Mouse (Mus musculus): ENCODE measurements around the gene Esyt3. TPM values are rescaled to one million over a fixed set of nuclear protein-coding genes. Genes with fewer than 3 reads are reported as not detected.

The Esyt3 gene
- 0.01 TPM for polyA plus RNA-seq (2012; fragmentation: generic; extraction: Trizol)

DNA sequence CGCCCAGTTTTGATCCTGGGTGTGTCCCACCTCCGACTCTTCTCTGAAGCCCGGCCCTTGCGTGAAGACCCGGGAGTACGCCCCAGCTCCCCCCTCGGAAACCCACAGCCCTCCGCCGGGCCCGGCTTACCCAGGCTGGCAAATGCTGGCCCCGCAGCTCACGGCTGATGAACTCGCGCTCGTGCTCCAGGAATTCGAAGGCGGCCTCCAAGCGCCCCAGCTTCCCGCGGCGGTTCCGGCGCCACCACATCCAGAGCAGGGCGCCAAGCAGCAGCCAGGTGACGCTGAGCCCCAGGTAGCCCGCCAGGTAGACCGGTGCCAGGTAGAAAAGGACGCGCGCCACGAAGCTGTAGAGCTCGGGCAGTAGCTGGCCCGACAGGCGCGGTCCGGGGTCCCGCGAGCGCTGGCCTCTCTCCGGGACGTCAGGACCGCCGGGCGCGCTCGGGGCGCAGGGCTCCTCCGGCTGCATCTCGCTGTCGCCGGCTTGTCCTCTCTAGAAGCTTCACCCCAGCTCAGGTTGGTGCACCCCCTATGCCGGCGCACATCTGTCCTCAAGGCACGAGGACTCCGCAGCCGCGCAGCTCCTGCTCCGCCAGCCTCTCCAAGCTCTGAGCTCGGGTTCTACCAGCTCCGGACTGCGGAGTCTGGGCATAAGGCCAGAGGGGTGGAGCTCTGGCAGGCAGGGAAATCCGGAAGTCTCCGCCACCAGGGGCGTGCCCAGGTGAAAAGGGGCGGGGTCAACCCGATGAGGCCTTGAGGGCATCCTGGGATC, at the start of gene Esyt3:
Gene Esyt3, minus strand, starts transcription at position 637 of the 772 bp plus-strand sequence.
- TF ChIP-seq MYOD1 (IDR thresholded peaks at IDR 0.05; ENCODE audit: control insufficient read depth in 1 of 3, insufficient read length in 2 of 3, low read depth in 2 of 3) (no peak), MYOG (IDR thresholded peaks at IDR 0.05; ENCODE audit: control insufficient read depth in 1 of 3, insufficient read depth in 1 of 3, insufficient read length in 2 of 3, low read depth in 2 of 3) (no peak), USF1 (IDR thresholded peaks at IDR 0.05; ENCODE audit: low read depth) (no peak), REST (IDR thresholded peaks at IDR 0.05; ENCODE audit: insufficient read depth, insufficient read length) (no peak), E2F4 (IDR thresholded peaks at IDR 0.05; ENCODE audit: insufficient read depth) (no peak), POLR2AphosphoS2 (IDR thresholded peaks at IDR 0.05; ENCODE audit: insufficient read length, low read depth) (no peak), TCF3 (IDR thresholded peaks at IDR 0.05; ENCODE audit: insufficient read length, low read depth) (no peak), CEBPB (IDR thresholded peaks at IDR 0.05; ENCODE audit: insufficient read depth, poor library complexity, severe bottlenecking) (no peak), TCF12 (IDR thresholded peaks at IDR 0.05; ENCODE audit: insufficient read depth, poor library complexity, severe bottlenecking) (no peak), POLR2A (IDR thresholded peaks at IDR 0.05; ENCODE audit: insufficient read length, low read depth) (no peak), SRF (IDR thresholded peaks at IDR 0.05; ENCODE audit: control insufficient read depth, insufficient read length, low read depth) (no peak), MAX (IDR thresholded peaks at IDR 0.05; ENCODE audit: low read depth) (no peak)
- no peak within 1 kb of the TSS for H3K4me2 ChIP-seq (ENCODE audit: low read depth)
- no peak within 1 kb of the TSS for H3ac ChIP-seq (ENCODE audit: control insufficient read depth, insufficient read length)
- H3K27me3 ChIP-seq (ENCODE audit: control insufficient read depth, insufficient read depth, insufficient read length), result peaks cover 12% of the 10 kb centered on the region
- H3K79me2 ChIP-seq (ENCODE audit: control insufficient read depth, insufficient read depth), result no peaks in the 10 kb centered on the region
- no peaks in the 10 kb centered on the region for H3K36me3 ChIP-seq (ENCODE audit: control insufficient read depth, insufficient read depth)
- no peak within 1 kb of the TSS for H3K4me3 ChIP-seq

DNA sequence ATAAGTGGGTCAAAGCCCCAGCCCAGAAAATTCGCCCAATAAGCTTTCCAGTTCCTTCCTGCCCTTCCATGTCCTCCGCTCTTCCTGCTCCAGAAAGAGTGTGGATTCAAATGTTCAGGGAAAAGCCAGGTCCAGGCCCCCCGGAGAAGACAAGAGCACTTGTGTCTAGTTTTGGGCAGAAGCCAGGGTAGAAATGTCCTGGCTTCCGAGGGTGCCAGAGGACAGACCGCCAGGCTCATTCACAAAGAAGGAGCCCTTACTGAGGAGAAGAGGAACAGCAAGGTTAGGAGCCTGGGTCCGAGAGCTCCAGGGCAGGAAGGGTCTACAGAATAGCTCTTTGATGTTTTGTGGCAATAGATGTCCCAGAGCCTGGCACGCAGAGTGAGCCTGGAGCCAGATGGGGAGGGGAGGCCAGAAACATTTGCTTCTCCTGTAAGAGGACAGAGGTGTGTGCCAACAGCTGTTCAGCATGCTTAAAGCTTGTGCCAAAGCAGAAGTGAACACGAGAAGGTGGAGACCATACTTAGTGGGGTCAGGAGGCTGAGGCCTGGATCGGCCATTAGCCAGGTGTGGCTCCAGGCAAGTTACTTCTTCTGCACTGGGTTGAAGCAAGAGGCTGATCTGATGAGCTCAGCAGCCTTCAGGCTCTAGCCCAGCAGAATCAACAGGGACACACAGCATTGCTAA, 43.1 kb upstream of the Esyt3 start:
- Histone ChIP-seq H3K36me3 (ENCODE audit: control insufficient read depth, insufficient read depth) (no peaks in the 10 kb centered on the region), H3K27me3 (ENCODE audit: control insufficient read depth, insufficient read depth, insufficient read length) (no peaks in the 10 kb centered on the region), H3ac (ENCODE audit: control insufficient read depth, insufficient read length) (no peak overlapping the region), H3K4me3 (no peak overlapping the region), H3K79me2 (ENCODE audit: control insufficient read depth, insufficient read depth) (no peaks in the 10 kb centered on the region), H3K4me2 (ENCODE audit: low read depth) (no peak overlapping the region)
- TF ChIP-seq E2F4 (IDR thresholded peaks at IDR 0.05; ENCODE audit: insufficient read depth) (no peak), MYOD1 (IDR thresholded peaks at IDR 0.05; ENCODE audit: control insufficient read depth in 1 of 3, insufficient read length in 2 of 3, low read depth in 2 of 3) (no peak), MAX (IDR thresholded peaks at IDR 0.05; ENCODE audit: low read depth) (no peak), TCF3 (IDR thresholded peaks at IDR 0.05; ENCODE audit: insufficient read length, low read depth) (no peak), USF1 (IDR thresholded peaks at IDR 0.05; ENCODE audit: low read depth) (no peak), POLR2AphosphoS2 (IDR thresholded peaks at IDR 0.05; ENCODE audit: insufficient read length, low read depth) (no peak), SRF (IDR thresholded peaks at IDR 0.05; ENCODE audit: control insufficient read depth, insufficient read length, low read depth) (no peak), REST (IDR thresholded peaks at IDR 0.05; ENCODE audit: insufficient read depth, insufficient read length) (no peak), MYOG (IDR thresholded peaks at IDR 0.05; ENCODE audit: control insufficient read depth in 1 of 3, insufficient read depth in 1 of 3, insufficient read length in 2 of 3, low read depth in 2 of 3) (no peak), TCF12 (IDR thresholded peaks at IDR 0.05; ENCODE audit: insufficient read depth, poor library complexity, severe bottlenecking) (no peak), POLR2A (IDR thresholded peaks at IDR 0.05; ENCODE audit: insufficient read length, low read depth) (no peak), CEBPB (IDR thresholded peaks at IDR 0.05; ENCODE audit: insufficient read depth, poor library complexity, severe bottlenecking) (no peak)

DNA sequence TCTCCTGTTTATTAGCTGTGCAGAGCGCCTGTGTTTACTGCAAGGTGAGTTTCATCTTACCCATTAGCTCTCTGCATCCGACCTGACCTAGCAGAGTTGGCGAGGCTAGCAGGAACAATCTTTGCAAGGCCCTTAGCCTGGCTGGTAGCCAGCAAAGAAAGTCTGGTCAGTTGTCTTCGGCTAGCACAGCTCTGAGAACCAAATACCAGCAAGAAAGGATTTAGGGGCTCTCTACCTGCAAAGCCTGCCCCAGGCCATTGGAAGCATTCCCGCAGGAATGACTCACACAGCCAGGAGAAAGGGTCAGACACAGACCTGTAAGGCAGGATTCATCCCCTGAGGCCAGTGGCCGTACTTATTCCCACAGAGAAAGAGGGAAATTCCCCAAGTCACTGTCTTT, 42.4 kb upstream of the Esyt3 start:
- Histone ChIP-seq H3K4me2 (ENCODE audit: low read depth) (no peak overlapping the region), H3K79me2 (ENCODE audit: control insufficient read depth, insufficient read depth) (no peaks in the 10 kb centered on the region), H3K27me3 (ENCODE audit: control insufficient read depth, insufficient read depth, insufficient read length) (no peaks in the 10 kb centered on the region), H3K36me3 (ENCODE audit: control insufficient read depth, insufficient read depth) (no peaks in the 10 kb centered on the region), H3K4me3 (no peak overlapping the region), H3ac (ENCODE audit: control insufficient read depth, insufficient read length) (no peak overlapping the region)
- TF ChIP-seq TCF3 (IDR thresholded peaks at IDR 0.05; ENCODE audit: insufficient read length, low read depth), result no peak
- no peak for TF ChIP-seq USF1 (IDR thresholded peaks at IDR 0.05; ENCODE audit: low read depth)
- no peak for TF ChIP-seq CEBPB (IDR thresholded peaks at IDR 0.05; ENCODE audit: insufficient read depth, poor library complexity, severe bottlenecking)
- no peak for TF ChIP-seq REST (IDR thresholded peaks at IDR 0.05; ENCODE audit: insufficient read depth, insufficient read length)

DNA sequence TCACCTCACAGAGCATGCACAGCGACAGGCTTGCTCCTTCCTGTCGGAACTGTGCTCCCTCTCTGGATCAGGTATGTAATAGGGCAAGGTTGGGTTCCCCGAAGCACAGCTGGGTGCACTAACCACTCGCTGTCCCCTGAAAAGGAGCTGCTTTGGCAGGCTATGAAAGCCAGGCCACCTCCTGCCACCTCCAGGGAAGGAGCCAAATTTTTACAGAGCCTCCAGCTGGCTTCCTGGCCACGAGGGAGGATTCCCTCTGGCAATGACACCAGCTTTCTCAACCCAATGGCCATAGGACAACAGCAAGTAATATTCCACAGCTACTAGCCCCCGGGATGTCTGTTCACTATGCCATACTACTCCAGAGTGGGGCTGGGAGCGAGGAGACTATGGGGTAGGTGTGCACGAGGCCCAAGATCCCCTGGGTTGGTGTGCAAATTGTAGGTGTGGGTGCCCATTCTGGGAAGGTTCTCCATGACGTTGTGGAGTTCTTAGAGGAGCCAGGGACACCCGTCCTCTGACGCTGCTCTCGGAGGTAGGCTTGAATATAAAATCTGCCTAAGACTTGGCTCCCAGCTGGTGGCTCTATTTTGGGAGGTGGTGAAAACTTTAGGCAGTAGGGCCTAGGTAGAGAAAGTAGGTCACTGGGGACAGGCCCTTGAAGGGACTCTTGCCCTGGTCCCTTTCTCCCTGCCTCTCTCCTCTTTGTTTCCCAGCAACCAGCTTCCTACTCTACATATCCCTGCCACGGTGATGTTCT, 38.9 kb upstream of the Esyt3 start:
- Histone ChIP-seq H3ac (ENCODE audit: control insufficient read depth, insufficient read length) (no peak overlapping the region), H3K4me3 (no peak overlapping the region), H3K4me2 (ENCODE audit: low read depth) (no peak overlapping the region), H3K27me3 (ENCODE audit: control insufficient read depth, insufficient read depth, insufficient read length) (no peaks in the 10 kb centered on the region), H3K36me3 (ENCODE audit: control insufficient read depth, insufficient read depth) (no peaks in the 10 kb centered on the region), H3K79me2 (ENCODE audit: control insufficient read depth, insufficient read depth) (no peaks in the 10 kb centered on the region)
- TF ChIP-seq MYOD1 (IDR thresholded peaks at IDR 0.05; ENCODE audit: control insufficient read depth in 1 of 3, insufficient read length in 2 of 3, low read depth in 2 of 3) (no peak), E2F4 (IDR thresholded peaks at IDR 0.05; ENCODE audit: insufficient read depth) (no peak), SRF (IDR thresholded peaks at IDR 0.05; ENCODE audit: control insufficient read depth, insufficient read length, low read depth) (no peak), CEBPB (IDR thresholded peaks at IDR 0.05; ENCODE audit: insufficient read depth, poor library complexity, severe bottlenecking) (no peak), POLR2AphosphoS2 (IDR thresholded peaks at IDR 0.05; ENCODE audit: insufficient read length, low read depth) (no peak), MAX (IDR thresholded peaks at IDR 0.05; ENCODE audit: low read depth) (no peak), MYOG (IDR thresholded peaks at IDR 0.05; ENCODE audit: control insufficient read depth in 1 of 3, insufficient read depth in 1 of 3, insufficient read length in 2 of 3, low read depth in 2 of 3) (no peak), TCF3 (IDR thresholded peaks at IDR 0.05; ENCODE audit: insufficient read length, low read depth) (no peak), USF1 (IDR thresholded peaks at IDR 0.05; ENCODE audit: low read depth) (no peak), POLR2A (IDR thresholded peaks at IDR 0.05; ENCODE audit: insufficient read length, low read depth) (no peak), TCF12 (IDR thresholded peaks at IDR 0.05; ENCODE audit: insufficient read depth, poor library complexity, severe bottlenecking) (no peak)
